Mouse (Mus musculus): ENCODE data around the gene Kcnk13. TPM values are rescaled to one million over a fixed set of nuclear protein-coding genes. Genes with fewer than 3 reads are reported as not detected.
"Not testable (repeated sequence)": the region's sequence is repeated elsewhere in the genome, so short reads cannot be mapped to it uniquely, and the experiment has no call there.

Kcnk13 gene
- polyA plus RNA-seq, 1 experiment = 0.85 TPM

DNA sequence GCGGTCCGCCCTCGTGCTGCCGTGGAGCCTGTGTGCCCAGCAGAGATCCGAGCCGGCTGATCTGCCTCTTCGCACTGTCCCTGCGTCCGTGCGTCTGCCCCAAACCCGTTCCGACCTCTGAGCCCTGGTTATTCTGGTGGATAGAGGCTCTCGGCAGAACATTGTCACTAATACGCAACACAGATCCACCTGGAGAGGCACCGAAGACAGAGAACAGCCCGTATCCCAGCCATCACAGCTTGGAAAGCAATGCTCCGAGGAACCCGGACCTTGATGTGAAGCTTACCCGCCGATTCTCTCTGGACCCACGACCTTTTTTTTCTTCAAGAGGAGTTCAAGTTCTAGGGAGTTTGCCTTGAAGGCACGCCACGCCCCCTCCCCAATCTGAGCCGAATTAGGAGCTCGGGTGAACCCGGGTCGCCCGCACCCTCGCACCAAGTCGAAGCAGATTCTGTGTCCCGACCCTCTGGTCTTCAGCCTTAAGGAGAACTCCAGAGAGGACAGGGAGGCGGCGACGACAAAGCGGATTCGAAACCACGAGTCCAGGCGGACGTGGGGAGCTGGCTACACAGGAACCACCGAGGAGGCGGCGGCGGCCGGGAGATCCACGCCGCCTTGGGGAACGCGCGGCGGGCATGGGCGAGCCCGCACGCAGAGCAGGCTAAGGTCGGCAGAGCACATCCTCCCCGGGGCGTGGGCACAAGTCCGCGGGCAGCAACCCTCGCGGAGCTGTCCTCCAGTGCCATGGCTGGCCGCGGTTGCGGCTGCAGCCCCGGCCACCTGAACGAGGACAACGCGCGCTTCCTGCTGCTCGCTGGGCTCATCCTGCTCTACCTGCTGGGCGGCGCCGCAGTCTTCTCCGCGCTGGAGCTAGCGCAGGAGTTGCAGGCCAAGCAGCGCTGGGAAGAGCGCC, 1.2 kb downstream of the Kcnk13 start:
- DNase-seq (ENCODE audit: low read depth) = no peak

DNA sequence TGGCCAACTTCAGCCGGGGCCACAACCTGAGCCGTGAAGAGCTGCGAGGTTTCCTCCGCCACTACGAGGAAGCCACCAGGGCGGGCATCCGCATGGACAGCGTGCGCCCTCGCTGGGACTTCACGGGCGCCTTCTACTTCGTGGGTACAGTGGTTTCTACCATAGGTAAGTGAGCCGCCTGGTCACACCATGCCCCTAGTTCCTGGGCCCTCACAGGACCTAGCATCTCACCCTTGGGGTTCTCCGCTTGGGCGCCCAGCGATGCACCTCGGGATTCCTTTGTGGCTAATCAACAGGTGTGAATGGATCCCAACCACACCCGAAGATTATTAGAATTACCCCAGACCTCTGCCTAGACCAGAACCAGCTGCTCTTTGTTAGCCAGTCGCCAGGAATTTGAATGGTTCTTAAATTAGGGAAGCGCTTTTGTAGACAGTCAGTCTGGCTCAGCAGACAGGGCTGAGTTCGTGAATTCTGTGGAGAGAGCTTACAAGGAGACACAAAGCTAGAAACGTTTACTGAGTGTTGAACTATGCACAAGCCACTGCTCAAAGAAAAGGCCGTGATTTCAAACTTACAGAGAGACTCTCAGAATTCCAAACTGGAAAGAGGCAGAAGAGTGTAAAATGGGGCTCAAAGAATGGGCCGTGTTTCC, 1.9 kb downstream of the Kcnk13 start:
- DNase-seq (ENCODE audit: low read depth) = no peak

DNA sequence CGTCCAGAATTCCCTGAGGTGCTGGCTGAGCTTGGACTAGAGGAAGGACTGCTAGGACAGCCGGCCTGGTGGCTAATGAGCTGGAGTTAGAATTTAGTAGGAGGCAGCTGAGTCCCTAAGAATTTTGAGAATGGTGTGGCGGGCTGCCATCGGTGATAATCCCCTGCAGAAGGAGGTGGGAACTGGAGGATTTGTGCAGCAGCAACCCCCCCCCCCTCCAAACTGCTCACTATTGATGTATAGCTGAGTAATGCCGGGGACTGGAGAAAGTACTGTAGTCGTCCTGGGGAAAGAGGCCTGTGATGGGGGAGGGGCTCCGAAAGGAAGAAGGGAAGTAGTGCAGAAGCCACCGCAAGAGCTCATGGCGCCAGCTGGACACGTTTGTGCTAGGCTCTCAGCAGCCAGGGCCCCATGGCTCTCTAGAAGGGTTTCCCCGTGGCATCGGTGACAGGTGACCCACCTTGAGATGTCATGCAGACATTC, 2.6 kb downstream of the Kcnk13 start:
- DNase-seq (ENCODE audit: low read depth) = no peak

DNA sequence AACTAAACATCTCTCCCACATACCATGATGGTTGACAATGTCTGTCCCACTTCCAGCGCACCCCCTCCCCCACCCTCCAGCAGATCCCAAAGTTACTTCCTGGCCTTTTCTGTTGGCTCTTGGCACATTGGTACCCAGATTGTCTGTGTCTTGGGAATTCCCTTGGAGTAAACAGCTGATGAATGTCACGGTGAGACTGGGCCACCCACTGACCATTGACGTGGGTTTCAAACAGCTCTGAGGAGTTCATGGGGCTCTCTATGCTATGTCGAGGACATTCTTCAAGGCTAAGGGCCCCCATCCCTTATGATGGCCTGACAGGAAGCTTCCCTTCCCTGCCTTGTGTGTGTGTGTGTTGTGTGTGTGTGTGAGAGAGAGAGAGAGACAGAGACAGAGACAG, 5.6 kb downstream of the Kcnk13 start:
- DNase-seq (ENCODE audit: low read depth) = no peak

DNA sequence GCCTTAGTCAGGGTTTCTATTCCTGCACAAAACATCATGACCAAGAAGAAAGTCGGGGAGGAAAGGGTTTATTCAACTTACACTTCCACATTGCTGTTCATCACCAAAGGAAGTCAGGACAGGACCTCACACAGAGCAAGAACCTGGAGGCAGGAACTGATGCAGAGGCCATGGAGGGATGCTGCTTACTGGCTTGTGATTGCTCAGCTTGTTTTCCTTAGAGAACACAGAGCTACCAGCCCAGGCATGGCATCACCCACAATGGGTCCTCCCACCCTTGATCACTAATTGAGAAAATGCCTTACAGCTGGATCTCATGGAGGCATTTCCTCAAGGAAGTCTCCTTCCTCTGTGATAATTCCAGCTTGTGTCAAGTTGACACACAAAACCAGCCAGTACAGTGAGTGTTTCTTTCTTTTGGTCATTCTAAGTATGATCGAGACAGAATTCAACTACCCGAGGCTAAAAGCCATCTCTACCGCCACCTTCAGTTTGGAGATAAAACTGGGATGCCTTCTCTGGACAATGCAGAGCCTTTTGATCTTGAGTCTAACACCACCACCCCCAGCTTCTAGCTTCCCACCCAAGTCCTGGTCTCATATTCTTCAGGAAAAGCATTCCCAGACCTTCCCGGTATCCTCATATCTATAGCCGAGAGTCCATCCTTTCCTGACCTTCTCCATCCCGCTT, 7.1 kb downstream of the Kcnk13 start:
- not testable (repeated sequence) for DNase-seq (ENCODE audit: low read depth)

DNA sequence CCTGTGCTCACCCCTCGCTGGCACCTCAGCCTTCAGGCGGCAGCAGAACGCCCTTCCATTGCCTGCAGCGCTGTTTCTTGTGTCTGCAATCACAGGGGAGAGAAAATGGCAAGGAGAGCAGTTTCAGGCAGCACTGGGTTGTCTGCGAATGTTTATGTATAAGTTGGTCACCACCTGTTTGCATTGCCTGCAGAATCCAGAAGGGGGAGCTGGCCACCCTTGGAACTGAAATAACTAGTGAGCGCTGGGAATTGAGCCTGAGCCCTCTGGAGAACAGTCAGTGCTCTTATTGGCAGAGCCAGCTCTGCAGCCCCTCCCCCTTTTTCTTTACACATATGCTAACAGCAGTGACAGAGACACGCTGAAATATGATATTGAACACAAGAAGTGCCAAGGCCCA, 8.5 kb downstream of the Kcnk13 start:
- DNase-seq (ENCODE audit: low read depth) = no peak

DNA sequence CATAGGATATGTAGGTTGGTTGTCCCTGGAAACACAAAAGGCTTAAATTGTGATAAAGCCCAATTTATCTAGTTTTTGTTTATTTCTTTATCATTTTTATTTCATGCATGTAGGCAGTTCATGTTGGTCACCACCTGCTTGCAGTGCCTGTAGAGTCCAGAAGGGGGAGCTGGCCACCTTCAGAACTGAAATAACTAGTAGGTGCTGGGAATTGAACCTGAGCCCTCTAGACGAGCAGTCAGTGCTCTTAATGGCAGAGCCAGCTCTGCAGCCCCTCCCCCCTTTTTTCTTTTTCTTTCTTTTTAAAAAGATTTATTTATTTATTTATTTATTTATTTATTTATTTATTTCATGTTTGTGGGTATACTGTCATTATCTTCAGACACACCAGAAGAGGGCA, 9.4 kb downstream of the Kcnk13 start:
- no peak for DNase-seq (ENCODE audit: low read depth)

DNA sequence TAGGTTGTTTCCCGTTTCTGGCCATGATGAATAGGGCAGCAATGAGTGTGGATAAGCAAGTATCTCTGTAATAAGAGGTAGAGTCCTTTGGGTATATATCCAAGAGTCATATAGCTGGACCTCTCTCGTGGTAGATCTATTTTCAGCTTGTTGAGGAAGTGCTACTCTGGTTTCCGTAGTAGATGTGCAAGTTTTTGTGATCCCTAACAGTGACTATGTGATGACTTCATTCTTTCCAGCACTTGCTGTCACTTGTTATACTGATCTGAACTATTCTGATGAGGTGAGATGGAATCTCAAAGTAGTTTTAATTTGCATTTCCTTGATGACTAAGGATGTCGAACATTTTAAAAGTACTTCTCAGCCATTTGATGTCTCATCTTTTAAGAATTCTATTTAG, 15.2 kb downstream of the Kcnk13 start:
- no peak for DNase-seq (ENCODE audit: low read depth)

DNA sequence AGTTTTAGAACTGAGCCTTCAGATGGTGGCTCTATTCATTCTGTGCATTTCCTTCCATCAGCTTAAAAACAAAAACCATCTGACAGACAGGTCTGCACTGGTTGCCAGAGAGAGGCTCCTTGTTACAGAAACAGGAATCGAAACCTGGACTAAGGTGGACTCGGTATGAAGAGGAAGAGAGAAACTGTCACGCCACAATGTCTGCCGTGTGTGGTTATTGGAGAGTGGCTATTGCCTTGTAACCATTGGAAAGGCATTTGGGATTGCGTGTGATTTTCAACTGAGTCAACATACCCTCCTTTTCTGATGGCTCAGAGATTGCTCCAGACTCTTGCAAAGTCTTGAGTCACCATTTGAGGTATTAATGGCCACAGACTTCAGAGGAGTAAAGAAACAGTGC, 22.5 kb downstream of the Kcnk13 start:
- DNase-seq (ENCODE audit: low read depth) = no peak

DNA sequence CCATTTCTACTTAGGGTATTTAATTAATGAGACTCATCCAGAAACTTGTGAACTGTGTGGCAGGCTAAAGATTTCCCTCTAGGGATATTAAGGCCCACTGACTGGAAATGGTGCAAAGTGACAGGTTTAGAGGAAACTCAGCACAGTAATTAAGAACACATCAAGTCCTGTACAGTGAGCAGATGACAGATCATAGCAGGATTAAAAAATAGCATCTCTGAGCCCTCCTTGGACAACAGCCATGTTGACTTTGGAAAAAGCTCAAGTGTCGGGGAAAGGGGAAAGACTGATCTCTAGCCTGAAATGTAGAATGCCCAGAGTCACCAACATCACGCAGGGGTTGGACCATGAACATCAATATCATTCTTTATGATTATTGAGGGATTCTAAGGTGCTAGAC, 23.8 kb downstream of the Kcnk13 start:
- no peak for DNase-seq (ENCODE audit: low read depth)

DNA sequence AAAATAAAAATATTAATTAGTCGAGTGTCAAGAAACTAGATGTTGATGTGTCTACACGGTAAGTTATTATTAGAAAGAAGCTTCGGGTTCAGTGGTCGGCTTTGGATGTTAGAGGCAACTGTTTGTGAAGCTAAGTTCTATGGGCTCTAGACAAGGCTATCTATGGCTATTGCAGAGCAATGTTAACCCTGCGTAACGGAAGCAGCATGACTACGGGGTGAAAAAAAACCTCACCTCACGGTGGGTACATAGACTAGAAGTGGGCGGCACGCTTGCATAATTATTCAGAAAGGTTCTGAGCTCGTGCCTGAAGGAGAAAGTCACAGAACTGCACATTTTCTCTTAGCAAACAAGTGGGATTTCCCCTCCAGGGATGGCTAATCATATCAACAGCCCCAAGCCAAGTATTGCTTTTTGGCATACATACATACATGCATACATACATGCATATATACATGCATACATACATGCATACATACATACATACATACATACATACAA, 28.1 kb downstream of the Kcnk13 start:
- no peak for DNase-seq (ENCODE audit: low read depth)

DNA sequence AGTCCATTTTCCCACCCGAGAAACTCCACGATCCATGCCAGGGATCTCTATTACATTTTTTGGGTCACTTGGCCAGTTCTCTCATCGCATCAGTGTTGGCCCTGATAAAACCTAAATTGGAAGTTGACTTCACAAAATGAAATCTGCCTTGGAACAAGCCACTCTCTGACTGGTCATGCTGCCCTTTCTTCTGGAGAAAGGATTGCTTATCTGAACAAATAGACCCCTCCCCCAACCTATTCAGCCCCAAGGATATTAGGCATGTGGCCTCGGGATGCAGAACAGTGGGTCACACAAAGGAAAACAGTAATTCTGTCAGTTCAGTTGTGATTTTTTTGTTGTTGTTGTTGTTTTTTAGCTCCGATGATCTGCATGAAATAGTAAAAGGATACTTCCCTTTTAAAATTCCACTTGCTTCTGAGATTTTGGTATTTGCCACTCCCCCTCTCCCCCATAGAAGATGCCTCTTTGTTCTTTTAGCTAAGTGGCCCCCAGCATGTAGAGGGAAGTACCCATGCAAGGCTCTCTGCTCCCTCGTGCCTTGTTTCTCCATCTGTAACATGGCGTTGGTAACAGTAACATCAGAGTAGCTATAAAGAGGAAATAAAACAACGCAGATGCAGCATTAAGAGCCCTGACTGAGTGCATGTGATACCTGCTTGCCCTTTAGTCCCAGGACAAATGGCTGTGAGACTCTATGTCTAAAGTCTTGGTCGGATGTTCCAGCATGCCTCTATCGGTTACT, 29.0 kb downstream of the Kcnk13 start:
- DNase-seq (ENCODE audit: low read depth) = no peak

DNA sequence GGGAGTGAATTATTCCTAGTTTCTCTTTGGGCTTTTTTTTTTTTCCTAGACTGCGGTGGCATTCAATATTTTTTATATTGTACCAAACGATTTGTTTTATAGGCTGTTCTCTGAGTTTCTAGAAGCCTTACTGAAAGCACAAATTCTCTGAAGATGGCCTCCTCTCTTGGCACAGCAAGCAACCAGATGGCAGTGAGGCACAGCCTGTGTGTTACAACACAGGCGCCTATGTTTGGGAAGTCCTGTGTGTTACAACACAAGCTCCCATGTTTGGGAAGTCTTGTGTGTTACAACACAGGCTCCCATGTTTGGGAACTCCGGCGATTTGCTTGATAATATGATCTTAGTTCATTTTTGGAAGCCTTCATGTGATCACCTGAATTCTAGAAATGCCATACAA, 31.7 kb downstream of the Kcnk13 start:
- DNase-seq (ENCODE audit: low read depth) = peak; percentile 26

DNA sequence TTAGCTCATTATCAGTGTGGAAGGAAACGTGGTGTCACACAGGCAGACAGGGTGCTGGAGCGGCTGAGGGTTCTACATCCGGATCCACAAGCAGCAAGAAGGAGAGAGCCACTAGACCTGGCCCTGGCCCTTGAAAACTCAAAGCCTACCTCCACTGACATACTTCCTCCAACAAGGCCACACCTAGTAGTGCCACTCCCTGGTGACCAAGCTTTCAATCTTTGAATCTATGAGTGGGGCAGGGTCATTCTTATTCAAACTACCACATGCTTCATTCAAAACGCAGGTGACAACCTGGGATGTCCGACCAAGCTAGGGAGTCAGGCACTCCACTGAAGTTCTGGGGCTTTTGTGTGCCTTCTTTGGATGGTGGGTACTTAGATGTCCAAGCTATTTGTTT, 35.4 kb downstream of the Kcnk13 start:
- no peak for DNase-seq (ENCODE audit: low read depth)

DNA sequence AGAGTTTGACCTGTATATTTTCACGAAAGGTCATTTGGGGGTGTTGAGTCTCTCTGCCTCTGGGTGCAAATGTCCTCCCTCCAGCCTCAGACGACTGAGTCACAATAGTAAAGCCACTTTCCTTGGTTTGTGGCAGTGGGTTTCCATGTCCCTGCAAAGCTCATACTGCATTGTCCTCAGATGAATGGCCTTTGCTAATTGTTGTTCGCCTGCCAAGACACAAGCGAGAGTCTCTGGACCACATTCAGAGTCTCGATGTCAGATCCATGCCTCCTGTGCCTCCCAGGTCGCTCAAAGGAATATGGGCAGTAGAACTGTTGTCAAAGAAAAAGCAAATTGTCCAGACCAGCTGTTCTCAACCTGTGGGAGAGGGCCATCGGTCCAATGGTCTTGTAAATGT, 36.1 kb downstream of the Kcnk13 start:
- no peak for DNase-seq (ENCODE audit: low read depth)

DNA sequence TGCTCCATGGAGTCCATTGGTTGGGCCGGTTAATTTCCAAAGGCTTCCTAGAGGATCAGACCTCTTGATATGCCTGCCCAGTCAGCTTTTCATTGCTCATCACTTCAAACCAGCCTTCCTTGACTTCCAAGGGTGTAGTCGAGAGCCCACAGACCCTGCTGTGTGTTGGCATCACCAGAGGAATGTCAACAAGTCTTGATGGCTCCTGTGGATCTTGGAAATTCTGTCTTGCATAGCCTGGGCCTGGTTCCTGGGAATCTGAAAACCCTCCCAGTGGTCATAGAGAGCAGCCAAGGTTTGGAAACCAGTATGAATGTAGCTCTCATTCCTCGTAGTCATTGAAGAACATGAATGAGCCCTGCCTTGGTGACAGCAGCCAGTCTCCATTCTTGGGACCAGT, 36.9 kb downstream of the Kcnk13 start:
- no peak for DNase-seq (ENCODE audit: low read depth)

DNA sequence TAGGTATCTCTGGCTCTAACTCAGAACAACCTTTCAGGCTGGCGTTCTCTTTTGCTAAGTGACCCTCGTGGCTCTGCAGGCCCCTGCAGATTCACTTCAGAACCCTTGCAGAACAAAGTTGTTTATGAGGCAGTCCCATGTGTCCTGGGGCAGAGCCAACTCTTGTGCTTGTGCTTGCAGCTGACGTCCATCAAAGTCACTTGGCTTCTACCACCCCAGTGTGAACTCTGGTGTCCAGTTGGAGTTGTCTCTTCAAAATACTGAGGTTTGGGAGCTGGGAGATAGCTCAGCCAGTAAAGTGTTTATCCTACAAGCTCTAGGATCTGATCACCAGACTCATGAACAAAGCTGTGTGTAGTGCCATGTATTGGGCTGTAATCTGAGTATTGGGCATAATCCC, 37.6 kb downstream of the Kcnk13 start:
- DNase-seq (ENCODE audit: low read depth) = no peak

DNA sequence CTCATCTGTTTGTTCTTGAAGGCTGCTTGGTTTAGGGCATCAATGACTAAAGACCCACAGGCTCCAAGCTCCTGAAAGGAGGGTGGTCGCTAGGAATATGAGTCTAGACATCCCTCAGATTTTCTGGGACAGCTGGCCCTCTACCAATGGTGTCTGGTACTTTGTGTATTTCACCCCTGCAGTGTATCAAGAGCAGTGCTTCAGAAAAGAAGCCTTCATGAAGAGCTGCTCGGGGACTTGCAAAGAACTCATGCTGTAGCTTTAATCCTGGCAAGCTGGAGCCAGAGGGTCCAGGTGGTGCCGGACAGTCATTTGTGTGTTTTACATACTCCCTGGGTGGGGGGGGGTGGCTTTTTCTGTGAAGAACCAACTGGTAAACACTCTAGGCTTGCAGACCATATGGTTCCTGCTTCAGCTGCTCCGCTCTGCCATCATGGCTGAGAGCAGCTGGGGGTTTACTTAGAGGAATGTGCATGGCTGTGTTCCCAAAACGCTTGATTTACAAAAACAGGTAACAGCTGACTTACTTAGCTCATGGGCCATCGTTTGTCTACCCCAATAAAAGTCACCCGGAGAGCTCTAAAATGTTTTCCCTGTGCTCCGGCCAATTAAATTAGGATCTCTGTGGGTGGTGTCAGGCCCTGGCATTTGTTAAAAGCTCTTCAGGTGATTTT, 38.8 kb downstream of the Kcnk13 start:
- no peak for DNase-seq (ENCODE audit: low read depth)

DNA sequence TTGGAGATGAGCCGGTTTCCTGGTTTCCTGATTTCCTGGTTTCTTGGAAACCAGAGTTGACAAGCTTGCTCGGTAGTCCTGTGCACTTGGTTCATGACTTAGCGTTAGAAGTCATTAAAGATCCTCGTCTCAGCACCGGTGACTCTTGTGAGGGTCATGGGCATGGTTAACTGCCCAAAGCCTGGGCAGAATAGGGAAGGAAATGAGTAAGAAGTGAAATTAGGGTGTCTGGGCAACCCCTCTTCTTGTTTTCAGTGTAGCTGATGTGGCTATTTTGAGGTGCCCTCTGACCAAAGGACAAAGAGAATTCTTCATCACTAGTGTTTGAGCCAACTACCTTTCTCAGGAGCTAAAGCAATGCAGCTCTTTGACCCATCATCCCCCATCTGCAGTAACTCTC, 41.0 kb downstream of the Kcnk13 start:
- DNase-seq (ENCODE audit: low read depth) = no peak

DNA sequence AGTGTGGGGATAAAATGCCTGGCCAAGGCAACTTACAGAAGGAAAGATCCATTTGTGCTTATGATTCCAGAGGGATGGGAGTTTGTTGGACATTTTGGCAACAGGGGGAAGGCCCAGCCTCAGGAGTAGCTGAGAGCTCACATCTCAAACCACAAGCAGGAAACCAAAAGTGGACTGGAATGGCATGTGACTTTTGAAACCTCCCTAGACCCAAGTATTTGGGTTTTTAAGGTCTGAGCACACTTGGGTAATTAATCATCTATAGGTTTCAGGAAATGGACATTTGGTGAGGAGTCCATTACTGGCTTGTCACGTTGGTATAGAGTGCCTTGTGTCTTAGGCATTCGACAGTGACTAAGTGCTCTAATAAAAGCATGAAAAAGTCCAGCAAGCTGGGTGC, 42.4 kb downstream of the Kcnk13 start:
- no peak for DNase-seq (ENCODE audit: low read depth)

DNA sequence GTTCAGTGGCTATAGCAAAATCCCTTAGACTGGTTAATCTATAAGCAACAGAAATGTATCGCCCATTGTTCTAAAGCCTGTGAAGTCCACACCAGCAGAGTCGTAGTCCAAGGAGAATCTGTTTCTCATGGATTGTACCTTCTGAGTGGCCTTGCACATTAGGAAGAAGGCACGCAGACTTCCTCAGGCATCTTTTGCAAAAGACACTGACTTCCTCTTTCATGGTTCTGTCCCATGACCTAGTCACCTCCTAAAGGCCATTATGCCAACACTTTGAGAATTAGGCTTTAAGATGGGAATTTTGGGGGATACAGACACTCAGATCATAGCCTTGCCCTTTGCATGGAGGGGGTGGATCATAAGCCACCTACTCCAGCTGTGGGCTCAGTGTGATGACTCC, 48.5 kb downstream of the Kcnk13 start:
- DNase-seq (ENCODE audit: low read depth) = no peak

Data from gonadal fat pad, adult 2 months (tissue).